Mouse (Mus musculus): ENCODE measurements around the gene Slc1a3. TPM values are rescaled to one million over a fixed set of nuclear protein-coding genes. Genes with fewer than 3 reads are reported as not detected.

Slc1a3 gene
- total RNA-seq, 2 experiments from 2014 or later: 1.2 to 3.5 TPM

DNA sequence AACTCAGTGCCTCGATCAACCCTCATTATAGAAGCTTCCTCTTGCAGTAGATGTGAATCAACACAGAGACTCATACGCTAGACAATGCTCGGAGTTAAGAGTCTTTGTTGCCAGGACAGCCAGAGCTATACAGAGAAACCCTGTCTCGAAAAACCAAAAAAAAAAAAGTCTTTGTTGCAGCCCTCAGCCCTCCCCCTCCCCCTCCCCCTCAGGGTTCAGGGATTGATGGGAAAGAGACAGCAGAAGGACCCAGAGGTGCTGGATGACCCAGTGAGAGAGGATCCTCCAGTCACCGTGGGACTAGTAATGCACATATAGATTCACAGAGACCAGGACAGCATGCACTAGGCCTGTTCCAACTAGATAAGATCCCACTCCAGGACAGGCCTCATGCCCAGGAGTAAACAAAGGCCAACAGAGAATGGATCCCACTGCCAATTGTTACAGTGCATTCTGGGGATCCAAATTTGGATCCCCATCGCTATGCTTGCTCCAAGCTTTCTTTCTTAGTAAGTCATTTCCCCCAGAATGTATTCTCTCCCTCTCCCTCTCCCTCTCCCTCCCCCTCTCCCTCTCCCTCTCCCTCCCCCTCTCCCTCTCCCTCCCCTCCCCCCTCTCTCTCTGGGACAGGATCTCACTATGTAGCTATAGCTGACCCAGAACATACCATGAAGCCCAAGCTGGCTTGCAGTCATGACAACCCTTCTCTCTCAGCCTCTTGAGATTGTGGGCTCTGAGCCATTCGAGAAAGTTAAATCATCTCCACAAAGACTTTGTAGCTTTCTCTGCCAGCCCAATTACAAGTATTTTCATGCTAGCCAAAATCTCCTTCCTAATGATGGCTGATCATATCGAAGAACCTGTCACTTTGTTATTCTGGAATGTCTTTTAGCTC lies 52.2 kb downstream of the Slc1a3 start:
- peak; percentile 70 to 76 for DNase-seq

DNA sequence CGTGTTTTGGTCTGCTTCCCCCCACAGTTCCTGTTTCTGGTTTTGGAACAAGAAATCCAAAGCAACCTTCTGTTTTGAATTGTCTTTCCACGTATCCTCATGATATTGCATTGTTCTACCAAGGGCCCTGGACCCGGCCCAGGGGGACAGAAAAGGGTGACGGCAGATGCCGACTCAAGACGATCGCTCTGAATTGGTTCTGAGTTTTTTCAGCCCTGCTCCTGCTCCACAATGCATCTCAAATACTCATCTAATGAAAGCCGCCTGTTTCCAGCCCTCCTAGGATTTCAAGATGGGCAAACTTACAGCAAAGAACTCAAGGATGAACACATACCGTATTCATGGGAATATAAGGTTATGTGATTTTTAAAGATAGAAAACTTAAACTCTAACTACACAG lies 55.3 kb downstream of the Slc1a3 start:
- no peak for DNase-seq

DNA sequence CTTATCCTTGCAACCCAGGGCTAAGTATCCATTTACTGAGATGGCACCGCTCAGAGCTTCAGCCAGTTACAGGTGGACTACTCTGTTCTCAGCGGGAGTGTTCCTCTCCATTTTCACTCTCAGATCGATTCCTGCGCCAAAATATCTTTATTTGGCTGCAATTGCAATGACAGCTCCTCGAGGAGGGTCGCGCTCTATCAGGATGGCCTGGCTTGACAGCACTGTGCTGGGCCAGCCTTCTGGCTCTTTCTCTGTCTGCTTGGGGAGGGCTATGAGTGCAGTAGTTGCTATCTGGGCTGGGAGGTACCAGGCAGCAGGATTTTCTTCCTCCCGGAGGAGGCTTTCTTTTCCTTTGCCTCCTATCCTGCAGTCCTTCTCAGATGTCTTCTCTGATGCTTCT lies 57.9 kb downstream of the Slc1a3 start:
- no peak for DNase-seq

DNA sequence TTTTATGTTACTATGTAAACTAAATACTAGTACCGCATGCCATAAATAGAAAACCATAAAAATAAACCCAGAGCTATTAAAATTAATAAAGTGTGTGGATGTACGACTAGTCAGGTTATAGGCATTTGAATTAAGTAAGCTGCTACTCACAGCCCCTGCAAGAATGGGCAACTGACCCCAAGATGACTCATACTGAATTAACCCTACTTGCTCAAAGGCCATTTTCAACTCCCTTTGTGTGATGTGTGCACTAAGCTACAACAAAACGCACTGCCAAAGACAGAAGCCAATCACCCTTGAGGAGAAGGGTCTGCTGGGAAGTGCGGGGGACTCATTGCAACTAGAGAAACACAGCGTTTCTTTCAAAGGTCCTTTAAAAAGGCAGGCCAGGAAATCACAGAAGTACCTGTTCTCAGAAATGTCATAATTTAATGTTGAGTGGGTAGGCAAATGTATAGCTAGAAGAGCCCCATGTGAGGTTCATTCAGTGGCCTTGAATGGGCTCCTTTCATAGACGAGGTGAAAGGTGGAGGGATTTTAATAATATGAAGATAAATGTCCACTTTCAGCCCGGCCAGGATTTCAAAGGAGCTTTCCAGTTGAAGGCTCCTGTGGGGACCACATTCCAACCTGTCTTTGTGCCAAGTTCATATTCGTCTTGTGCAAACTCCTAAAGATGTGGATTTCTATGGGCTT lies 66.4 kb downstream of the Slc1a3 start:
- DNase-seq: no peak

DNA sequence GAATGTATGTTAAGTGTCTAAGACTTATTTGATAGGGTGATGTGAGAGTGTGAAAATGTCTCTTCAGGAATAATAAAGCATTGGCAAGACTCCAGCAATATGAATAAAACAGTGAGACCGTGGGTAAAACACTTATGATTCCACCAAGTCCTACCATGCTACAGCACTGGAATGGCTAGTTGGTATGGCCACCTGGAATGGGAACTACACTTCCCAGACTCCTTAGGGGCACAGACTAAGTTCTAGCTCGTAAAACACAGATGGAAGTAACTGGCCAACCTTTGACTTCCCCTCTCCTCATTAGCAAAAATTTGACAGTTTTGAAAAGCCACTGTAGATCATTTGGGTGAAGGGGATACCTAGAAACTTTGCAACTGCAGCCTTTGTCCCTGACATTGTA lies 70.7 kb downstream of the Slc1a3 start:
- DNase-seq: no peak

DNA sequence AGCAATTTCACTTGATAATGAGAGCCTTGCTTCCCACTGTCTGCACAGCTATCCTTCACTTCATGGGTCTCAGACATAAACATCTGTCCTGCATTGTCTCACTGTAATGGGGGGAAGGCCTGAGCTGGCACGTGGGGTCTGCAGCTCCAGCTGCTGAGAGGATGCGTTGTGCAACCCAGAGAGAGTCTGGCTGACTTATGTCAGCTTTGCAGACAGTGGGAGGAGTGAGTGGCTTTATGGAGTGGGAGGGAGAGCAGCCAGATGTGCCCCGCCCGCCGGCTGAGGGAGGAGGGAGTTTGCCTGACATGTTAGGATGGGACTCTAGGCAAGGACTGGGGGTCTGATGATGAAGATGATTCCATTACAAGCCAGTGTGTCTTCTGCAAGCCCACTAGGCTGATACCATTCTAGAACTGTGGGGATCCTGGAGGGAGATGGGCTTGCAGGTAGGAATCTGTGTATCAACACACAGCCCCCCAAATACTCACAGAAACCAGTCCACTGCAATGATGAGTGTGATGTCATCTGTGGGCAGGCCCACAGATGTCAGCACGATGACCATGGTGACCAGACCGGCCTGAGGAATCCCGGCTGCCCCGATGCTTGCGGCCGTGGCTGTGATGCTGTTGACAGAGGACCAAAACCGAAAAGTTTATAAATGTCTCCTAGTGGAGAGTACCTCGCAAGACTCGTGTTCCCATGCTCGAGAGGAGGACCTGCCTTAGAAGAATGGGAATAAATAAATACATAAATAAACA lies 71.8 kb downstream of the Slc1a3 start:
- peak; percentile 33 to 50 for DNase-seq

GRCm38 (mm10) chr15:8637283-8637682 lies 73.3 kb downstream of the Slc1a3 start:
- DNase-seq: no peak

DNA sequence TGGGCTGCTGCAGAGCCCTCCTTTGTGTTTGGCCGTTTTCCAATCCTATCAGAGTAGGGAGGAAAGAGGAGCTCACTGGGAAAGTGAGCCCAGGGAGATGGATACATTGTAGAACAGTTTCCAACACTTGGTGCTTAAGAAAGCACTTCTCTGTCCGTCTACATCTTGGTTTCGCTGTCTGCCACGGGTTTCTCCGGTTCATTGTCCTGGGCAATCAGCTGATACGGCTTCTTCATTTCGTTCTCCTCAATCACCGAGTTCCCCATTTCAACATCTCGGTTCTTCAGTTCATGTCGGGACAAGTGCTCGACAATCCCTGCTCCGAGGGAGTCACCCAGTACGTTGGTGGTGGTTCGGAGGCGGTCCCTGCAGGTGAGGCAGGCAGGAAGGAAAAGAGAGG lies 74.6 kb downstream of the Slc1a3 start:
- no peak for DNase-seq

DNA sequence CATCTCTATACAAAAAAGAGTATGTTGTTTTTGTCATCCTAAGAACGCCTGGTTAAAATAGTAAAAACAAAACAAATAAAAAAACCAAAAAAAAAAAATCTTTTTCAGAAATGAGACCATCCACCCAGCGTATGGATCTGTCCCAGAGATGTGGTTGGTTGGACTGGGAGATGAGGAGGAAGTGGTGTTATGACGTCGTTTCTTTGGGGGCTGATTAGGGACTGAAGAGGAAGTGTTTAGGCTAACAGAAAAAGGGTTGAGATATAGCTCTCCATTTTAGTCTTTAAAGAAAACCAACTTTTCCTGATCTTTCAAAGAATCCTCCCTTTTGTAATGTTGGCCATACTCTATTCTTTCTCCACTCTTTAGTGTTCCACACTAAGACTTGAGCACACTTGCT lies 75.8 kb downstream of the Slc1a3 start:
- no peak for DNase-seq

- DNase-seq: no peak
These were observed 76.2 kb downstream of the Slc1a3 start for GRCm38 (mm10) chr15:8634355-8634754.

- DNase-seq: peak; percentile 29 to 73
These were observed 77.2 kb downstream of the Slc1a3 start for GRCm38 (mm10) chr15:8633375-8633774.

- DNase-seq: no peak
These were observed 78.2 kb downstream of the Slc1a3 start for GRCm38 (mm10) chr15:8632361-8632760.

GRCm38 (mm10) chr15:8629317-8629831 lies 81.2 kb downstream of the Slc1a3 start:
- peak; percentile 63 to 82 for DNase-seq

DNA sequence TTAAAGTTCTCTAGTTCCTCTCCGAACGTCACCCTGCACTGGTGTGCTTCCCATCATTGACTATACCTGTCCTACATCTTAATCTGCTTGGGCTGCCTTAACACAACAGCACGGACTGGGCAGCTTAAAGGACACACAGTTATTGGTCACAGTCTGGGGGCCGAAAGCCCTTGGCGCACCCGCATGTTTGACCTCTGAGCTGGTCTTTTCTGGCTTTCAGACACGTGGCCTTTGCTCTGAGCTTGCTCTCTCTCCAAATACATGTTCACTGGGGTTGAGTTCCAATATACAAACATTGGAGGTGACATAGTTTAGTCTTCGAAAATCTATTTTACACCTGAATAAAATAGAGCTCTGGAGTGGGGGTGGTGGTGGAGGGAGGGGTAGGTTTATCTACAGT lies 82.4 kb downstream of the Slc1a3 start:
- DNase-seq: no peak

- DNase-seq: peak; percentile 58 to 84
These were observed 83.4 kb downstream of the Slc1a3 start for GRCm38 (mm10) chr15:8627097-8627537.

GRCm38 (mm10) chr15:8625370-8625769 lies 85.2 kb downstream of the Slc1a3 start:
- peak; percentile 30 to 54 for DNase-seq

DNA sequence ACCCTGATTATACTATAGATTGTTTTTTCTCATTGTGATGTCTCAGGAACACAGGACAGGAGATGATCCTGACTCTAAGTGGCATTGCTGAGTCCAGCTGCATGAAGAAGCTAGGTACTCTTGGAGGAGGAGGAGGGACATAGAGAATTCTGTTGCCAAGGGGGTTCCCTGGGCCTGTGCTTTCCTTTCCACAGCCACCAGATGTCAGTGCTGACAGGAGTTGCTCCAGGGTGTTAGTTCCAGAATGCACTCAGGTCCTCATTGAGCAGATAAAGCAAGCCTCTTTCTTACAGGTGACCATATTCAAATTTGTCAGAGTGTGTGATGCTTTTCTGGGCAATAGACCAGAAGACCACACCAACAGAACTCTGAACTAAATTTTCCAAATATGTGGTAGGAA lies 86.7 kb downstream of the Slc1a3 start:
- no peak for DNase-seq

DNA sequence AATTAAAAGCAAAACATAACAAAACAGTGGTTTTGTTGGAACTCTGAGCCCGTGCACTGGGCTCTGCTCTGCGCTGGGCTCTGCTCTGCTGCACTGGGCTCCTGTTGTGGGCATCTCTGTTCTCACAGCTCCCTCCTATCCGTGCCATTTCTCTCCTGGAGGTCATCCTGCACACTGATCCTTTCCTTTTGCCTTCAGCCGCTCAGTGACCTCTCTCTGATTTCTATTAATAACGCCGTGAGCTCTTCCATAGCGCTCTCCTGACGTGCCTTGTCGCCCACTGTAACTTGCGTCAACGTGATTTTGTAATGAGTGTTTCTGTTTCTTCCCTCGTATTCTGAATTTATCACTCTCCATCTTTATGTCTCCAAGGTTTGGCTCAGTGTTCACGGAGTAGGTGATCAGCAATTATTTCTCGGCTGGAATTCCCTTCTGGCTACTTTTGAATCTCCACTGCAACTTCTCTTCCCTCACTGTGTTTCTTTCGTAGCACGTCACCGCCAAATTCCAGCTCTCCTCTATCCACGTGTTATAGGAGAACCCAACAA lies 91.0 kb downstream of the Slc1a3 start:
- DNase-seq: no peak

DNA sequence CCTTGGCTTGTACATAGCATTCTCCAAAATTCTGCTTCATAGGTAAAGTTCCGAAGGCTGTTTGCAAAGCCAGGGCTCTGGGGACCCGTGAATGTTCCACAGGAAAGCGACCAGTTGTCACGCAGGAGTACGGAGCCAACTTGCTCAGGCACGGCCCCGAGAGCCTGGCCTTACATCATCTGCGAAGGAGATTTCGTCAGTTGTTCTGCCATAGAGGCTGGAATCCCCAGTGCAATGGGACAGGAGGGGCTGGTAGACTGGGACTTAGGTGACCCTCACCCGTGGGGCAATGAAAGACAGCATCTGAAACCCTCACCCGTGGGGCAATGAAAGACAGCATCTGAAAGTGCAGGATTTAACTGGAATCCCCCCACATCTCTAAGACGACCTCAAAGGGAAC lies 94.3 kb downstream of the Slc1a3 start:
- DNase-seq: no peak

DNA sequence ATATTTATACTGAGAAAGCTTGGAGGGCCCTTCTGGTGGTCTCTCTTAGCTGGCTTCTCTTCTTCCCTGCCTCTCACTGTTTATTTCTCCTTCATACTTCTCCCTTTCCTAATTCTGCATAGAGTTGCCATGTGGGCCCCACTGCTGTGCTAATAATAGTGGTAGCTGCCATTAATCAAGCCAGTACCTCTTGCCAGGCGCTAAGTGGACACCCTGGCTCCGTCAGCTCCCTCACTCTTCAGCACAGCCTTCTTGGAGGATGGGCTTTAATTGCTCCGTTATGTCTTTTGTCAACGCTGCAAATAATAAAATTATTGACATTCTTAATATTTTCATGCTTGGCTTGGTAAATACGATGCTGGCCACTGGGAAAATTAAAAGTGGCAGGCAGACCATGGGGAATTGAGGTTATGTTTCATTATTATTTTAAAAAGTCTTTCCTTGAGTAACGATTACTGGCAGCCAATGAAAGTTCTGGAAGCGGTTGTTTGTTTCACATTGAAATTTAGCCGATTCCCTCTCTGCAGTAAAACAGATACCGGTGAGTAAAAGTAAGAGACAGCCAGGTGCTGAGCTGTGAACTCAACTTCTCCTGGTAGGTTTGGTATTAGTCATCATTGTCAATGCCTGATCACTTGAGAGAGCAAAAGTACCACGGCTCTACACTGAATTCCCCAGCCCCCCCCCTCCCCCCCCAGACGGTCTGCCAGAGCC lies 94.9 kb downstream of the Slc1a3 start:
- peak; percentile 32 to 55 for DNase-seq

GRCm38 (mm10) chr15:8614701-8615100 lies 95.9 kb downstream of the Slc1a3 start:
- no peak for DNase-seq

Measured in heart, adult 18-20 months (tissue).